Mouse (Mus musculus) kidney, embryonic 14.5 days (tissue): ENCODE measurements at regions not wholly inside any gene's neighbourhood (a gene's known extent, or its start where the extent isn't known, plus 50 kb on each side); places are given as distances from the start of the nearest gene placed in this dataset.

Source experiments
- ATAC-seq: fragments of 200-750 bp; cut with Nextera tagmentation; 2 replicates; pipeline ENCODE4 v1.8.0; 2017; ENCODE audit warnings: moderate number of reproducible peaks, mild to moderate bottlenecking, moderate TSS enrichment, moderate library complexity; ENCODE audit not compliant: low FRiP score, low TSS enrichment
- H3K27ac ChIP-seq: fragments of 300-500 bp; sonication (generic); 2 replicates; pipeline ENCODE4 v1.5.1; 2014; ENCODE audit warnings: low read depth, mild to moderate bottlenecking, low read length, moderate library complexity, mixed read lengths
- H3K27me3 ChIP-seq: fragments of 300-500 bp; sonication (generic); 2 replicates; pipeline ENCODE4 v1.6.1; 2014; ENCODE audit warnings: mild to moderate bottlenecking, low read length; ENCODE audit not compliant: control insufficient read depth, insufficient read depth
- H3K36me3 ChIP-seq: fragments of 300-500 bp; sonication (generic); 2 replicates; pipeline ENCODE4 v1.6.1; 2014; ENCODE audit warnings: low read length, mixed read lengths; ENCODE audit not compliant: control insufficient read depth, insufficient read depth
- H3K4me1 ChIP-seq: fragments of 300-500 bp; sonication (generic); 2 replicates; pipeline ENCODE4 v1.6.1; 2014; ENCODE audit warnings: low read length, mixed read lengths; ENCODE audit not compliant: control insufficient read depth, insufficient read depth
- H3K4me2 ChIP-seq: fragments of 300-500 bp; sonication (generic); replicated peaks from 2 replicates; pipeline ENCODE4 v1.6.1; 2014; ENCODE audit warnings: low read depth, mild to moderate bottlenecking, low read length
- H3K4me3 ChIP-seq: fragments of 300-500 bp; sonication (generic); 2 replicates; pipeline ENCODE4 v1.5.1; 2014; ENCODE audit warnings: mild to moderate bottlenecking, low read length
- H3K9ac ChIP-seq: fragments of 300-500 bp; sonication (generic); 2 replicates; pipeline ENCODE4 v1.6.1; 2014; ENCODE audit warnings: low read depth, mild to moderate bottlenecking, low read length, moderate library complexity
- H3K9me3 ChIP-seq: fragments of 300-500 bp; sonication (generic); 2 replicates; pipeline ENCODE4 v1.6.1; 2016; ENCODE audit warnings: low read length; ENCODE audit not compliant: control insufficient read depth
- WGBS: fragments of 180-500 bp; shearing (Covaris S2); extraction: QIAGEN DNeasy Blood & Tissue Kit; methylation state at CpG from one replicate; pipeline ENCODE4 v1.1.7; 2014; 5-methylcytosine and 5-hydroxymethylcytosine counted together

DNA sequence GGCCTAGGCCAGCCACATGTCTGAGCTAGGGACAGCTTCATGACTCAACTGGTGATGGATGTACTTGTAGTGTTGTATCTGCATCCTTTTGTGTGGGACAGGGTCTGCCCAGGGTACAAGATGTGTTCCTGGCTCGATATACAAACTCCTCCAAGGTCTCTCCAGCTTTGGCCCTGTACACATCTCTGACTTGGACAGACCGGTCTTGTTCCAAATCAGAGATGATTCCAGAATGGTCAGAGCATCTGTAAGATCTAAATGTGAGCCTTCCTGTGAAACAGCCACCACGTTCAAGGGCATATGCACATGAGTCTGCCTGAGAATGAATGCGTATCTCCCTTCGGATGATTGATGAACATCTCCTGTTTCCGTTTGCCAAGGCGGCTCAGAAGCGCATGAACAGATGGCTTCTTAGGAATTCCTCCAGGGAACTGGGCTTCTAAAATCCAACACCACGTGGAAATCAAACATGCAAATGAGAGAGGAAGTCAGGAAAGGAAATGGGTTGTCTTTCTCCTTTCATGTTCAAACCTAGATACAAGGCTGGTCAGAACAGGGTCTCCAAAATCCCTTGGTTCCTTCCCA, 172.7 kb upstream of the Fstl4 start:
- no peak for ATAC-seq
- Histone ChIP-seq H3K27me3 (no peaks in the 10 kb centered on the region), H3K36me3 (no peaks in the 10 kb centered on the region), H3K4me3 (no peak overlapping the region), H3K4me2 (no peak overlapping the region), H3K9me3 (peaks cover 6% of the 10 kb centered on the region), H3K27ac (no peak overlapping the region), H3K4me1 (no peaks in the 10 kb centered on the region), H3K9ac (no peak overlapping the region)
- WGBS = 50% methylated on average over 9 of the region's 9 CpGs

GRCm38 (mm10) chr11:52594092-52594491, 170.3 kb upstream of the Fstl4 start:
- no peak overlapping the region for H3K4me2 ChIP-seq
- H3K4me1 ChIP-seq = no peaks in the 10 kb centered on the region
- 54% methylated on average over 4 of the region's 4 CpGs for WGBS
- H3K27ac ChIP-seq = no peak overlapping the region
- no peak for ATAC-seq
- H3K36me3 ChIP-seq = no peaks in the 10 kb centered on the region
- peaks cover 10% of the 10 kb centered on the region for H3K9me3 ChIP-seq
- no peak overlapping the region for H3K9ac ChIP-seq
- H3K4me3 ChIP-seq = no peak overlapping the region
- no peaks in the 10 kb centered on the region for H3K27me3 ChIP-seq

DNA sequence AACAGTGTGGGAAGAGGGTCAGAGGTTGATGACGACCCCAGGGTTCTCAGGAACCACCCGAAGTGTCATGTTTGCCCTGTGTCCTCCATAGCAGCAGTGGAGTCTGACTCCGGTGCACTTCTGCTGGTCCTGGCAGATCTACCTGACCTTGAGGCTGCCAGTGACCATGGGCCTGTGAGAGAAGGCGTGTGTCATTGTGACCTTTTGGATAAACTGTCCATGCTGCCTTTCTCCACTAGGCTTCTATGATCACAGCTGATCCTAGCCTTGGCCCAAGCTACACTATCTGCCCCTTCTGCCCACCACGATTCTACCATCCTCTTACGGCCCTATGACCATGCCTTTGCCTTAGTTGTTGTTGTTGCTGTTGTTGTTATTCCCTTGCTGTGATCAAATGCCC, 163.2 kb upstream of the Fstl4 start:
- ATAC-seq = no peak
- H3K27ac ChIP-seq = no peak overlapping the region
- peaks cover 4% of the 10 kb centered on the region; the same call in 1 of the 2 replicates for H3K9me3 ChIP-seq
- 81% methylated on average over 6 of the region's 6 CpGs for WGBS
- no peaks in the 10 kb centered on the region for H3K27me3 ChIP-seq
- no peak overlapping the region for H3K9ac ChIP-seq
- no peak overlapping the region for H3K4me3 ChIP-seq
- H3K4me2 ChIP-seq = no peak overlapping the region
- no peaks in the 10 kb centered on the region for H3K36me3 ChIP-seq
- no peaks in the 10 kb centered on the region for H3K4me1 ChIP-seq

- ATAC-seq = no peak
- Histone ChIP-seq H3K27ac (no peak overlapping the region), H3K4me2 (no peak overlapping the region), H3K36me3 (no peaks in the 10 kb centered on the region), H3K4me1 (no peaks in the 10 kb centered on the region), H3K9me3 (peaks cover 4% of the 10 kb centered on the region; the same call in 1 of the 2 replicates), H3K4me3 (no peak overlapping the region), H3K27me3 (no peaks in the 10 kb centered on the region), H3K9ac (no peak overlapping the region)
- WGBS = 70% methylated on average over 15 of the region's 15 CpGs
Measured at GRCm38 (mm10) chr11:52602061-52602561, 162.3 kb upstream of the Fstl4 start.

DNA sequence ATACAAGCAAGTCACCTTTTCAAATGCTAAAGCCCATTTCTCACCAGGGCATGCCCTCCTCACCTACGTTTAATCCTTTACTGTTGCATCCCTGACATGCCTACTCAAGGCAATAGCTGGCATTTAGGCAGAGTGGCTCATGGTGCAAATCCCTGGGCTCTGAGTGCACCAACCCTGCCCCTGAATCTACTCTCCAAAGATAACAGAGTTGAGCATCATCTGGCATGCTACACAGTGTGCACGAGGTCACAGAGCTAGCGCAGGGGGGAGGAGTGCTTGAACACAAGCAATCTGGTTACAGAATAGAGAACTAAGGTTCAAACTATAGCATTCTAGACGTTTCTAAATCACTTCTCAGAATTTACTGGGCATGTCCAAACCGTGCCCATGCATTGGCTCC, 161.6 kb upstream of the Fstl4 start:
- Histone ChIP-seq H3K27ac (no peak overlapping the region), H3K36me3 (no peaks in the 10 kb centered on the region), H3K4me3 (no peak overlapping the region), H3K9me3 (peaks cover 3% of the 10 kb centered on the region; the same call in 1 of the 2 replicates), H3K9ac (no peak overlapping the region), H3K27me3 (no peaks in the 10 kb centered on the region), H3K4me1 (no peaks in the 10 kb centered on the region), H3K4me2 (no peak overlapping the region)
- ATAC-seq = no peak
- 73% methylated on average over 5 of the region's 5 CpGs for WGBS

DNA sequence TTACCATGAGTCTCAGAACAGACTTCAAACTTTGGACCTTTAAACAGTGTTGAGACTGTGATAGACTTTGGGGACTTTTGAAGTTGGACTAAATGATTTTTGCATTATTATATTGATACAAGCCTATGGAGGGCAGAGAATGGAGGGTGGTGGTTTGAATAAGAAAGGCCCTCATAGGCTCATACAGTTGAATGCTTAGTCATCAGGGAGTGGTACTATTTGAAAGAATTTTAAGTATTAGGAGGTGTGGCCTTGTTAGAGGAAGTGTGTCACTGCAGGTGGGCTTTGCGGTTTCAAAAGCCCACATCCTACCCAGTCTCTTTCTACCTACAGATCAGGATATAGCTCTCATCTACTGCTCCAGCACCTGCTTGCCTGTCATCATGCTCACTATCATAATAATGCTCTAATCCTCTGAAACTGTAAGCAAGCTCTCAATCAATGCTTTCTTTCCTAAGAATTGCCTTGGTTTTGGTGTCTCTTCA, 153.7 kb upstream of the Fstl4 start:
- H3K4me3 ChIP-seq = no peak overlapping the region
- WGBS = 96% methylated on average over 1 of the region's 1 CpGs
- no peak for ATAC-seq
- H3K27ac ChIP-seq = no peak overlapping the region
- no peaks in the 10 kb centered on the region for H3K4me1 ChIP-seq
- H3K36me3 ChIP-seq = no peaks in the 10 kb centered on the region
- H3K9ac ChIP-seq = no peak overlapping the region
- no peak overlapping the region for H3K4me2 ChIP-seq
- H3K9me3 ChIP-seq = peaks cover 11% of the 10 kb centered on the region; the same call in 1 of the 2 replicates
- no peaks in the 10 kb centered on the region for H3K27me3 ChIP-seq

- Histone ChIP-seq H3K27ac (no peak overlapping the region), H3K4me2 (no peak overlapping the region), H3K9me3 (no peaks in the 10 kb centered on the region), H3K4me3 (no peak overlapping the region), H3K27me3 (no peaks in the 10 kb centered on the region), H3K36me3 (no peaks in the 10 kb centered on the region), H3K9ac (no peak overlapping the region), H3K4me1 (no peaks in the 10 kb centered on the region)
- 63% methylated on average over 4 of the region's 4 CpGs for WGBS
- ATAC-seq = no peak
Measured at GRCm38 (mm10) chr11:52615622-52616021, 148.8 kb upstream of the Fstl4 start.

GRCm38 (mm10) chr11:52618646-52619045, 145.8 kb upstream of the Fstl4 start:
- Histone ChIP-seq H3K36me3 (no peaks in the 10 kb centered on the region), H3K9ac (no peak overlapping the region), H3K9me3 (no peaks in the 10 kb centered on the region), H3K27me3 (no peaks in the 10 kb centered on the region), H3K27ac (no peak overlapping the region), H3K4me3 (no peak overlapping the region), H3K4me1 (no peaks in the 10 kb centered on the region), H3K4me2 (no peak overlapping the region)
- ATAC-seq = no peak
- 44% methylated on average over 9 of the region's 9 CpGs for WGBS

DNA sequence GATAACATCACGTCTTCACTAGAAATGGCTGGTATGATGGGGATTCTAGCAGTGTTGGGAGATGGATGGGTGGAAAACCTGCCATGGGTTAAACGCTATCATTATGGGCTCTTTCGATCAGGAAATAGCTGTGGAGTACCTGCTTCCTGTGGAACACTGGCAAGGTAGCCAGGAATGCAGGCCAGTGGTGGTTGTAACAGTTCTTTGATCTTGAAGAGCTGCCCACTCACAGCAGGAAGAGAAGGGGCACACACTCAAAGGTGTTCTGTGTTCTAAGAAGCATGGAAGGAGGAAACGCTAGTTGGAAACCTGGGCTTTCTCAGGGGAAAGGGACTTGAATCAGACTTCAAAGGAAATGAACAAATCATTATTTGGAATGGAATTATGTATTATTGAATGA, 141.6 kb upstream of the Fstl4 start:
- H3K27me3 ChIP-seq = no peaks in the 10 kb centered on the region
- WGBS = 66% methylated on average over 4 of the region's 4 CpGs
- H3K9me3 ChIP-seq = no peaks in the 10 kb centered on the region
- H3K9ac ChIP-seq = no peak overlapping the region
- ATAC-seq = no peak
- H3K4me1 ChIP-seq = no peaks in the 10 kb centered on the region
- no peak overlapping the region for H3K4me2 ChIP-seq
- no peak overlapping the region for H3K4me3 ChIP-seq
- H3K27ac ChIP-seq = no peak overlapping the region
- no peaks in the 10 kb centered on the region for H3K36me3 ChIP-seq
